Mouse (Mus musculus) cerebellum, adult 2 months (tissue): ENCODE measurements around the gene Mospd3.

Source experiments
- CTCF ChIP-seq: fragments of 200-500 bp; IDR thresholded peaks from 2 replicates; pipeline ENCODE4 v1.5.1; 2011; ENCODE audit warnings: low read depth, mild to moderate bottlenecking, control low read depth, low read length, moderate library complexity, borderline replicate concordance; ENCODE audit not compliant: insufficient read depth
- POLR2A ChIP-seq: fragments of 200-500 bp; IDR thresholded peaks from 2 replicates; pipeline ENCODE4 v1.6.1; 2011; ENCODE audit warnings: low read length, control low read depth, borderline replicate concordance; ENCODE audit not compliant: insufficient read depth

GRCm38 (mm10) chr5:137610056-137610455, 9.2 kb upstream of the Mospd3 start:
- TF ChIP-seq POLR2A, result no peak
- no peak for TF ChIP-seq CTCF
